Mouse (Mus musculus): Measurements from ENCODE around the gene Wdr45. TPM values are rescaled to one million over a fixed set of nuclear protein-coding genes. Genes with fewer than 3 reads are reported as not detected.

The Wdr45 gene
- 58.2 to 89.6 TPM (median 70.2 TPM) in 4 replicates for total RNA-seq (2023)

DNA sequence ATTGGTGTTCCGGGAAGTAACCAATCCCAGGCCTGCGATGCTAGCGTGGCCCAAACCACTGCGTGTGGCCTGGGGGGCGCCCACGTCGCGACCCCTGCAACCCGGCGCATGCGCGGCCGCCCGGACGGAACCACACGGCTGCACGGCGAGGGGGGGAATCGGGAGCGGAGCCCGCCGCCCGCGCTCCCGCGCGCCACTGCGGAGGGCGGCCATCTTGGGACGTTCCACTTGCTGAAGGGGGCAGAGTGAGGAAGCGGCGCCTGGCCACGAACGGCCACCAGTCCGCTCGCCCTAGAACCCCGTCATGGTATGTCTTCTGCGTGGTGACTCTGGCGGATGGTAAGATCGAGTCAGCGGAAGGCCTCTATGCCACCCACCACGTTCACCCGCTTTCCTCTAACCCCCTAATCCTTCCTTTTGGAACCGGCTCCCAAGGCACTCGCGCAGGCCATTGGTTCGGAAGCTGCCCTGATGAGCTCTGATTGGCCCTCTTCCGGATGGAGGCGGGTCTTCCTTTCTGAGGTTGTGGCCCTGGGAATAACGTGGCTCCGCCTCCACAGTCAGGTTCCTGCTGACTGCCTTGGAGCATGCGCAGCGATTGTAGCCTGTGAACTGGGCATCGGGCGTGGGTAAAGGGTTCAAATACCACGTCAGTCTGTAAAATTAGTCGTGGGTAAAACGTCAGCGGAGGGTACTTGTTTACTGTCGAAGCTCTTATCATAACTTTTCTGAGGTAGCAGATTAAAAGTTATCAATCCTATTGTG, at the start of gene Wdr45:
Gene Wdr45, plus strand, starts transcription at position 199 of the 765 bp plus-strand sequence.

GRCm38 (mm10) chrX:7670921-7671623, 43.1 kb upstream of the Wdr45 start, which contains the start of gene Plp2:
Gene Plp2, minus strand, starts transcription at chrX:7671390.

DNA sequence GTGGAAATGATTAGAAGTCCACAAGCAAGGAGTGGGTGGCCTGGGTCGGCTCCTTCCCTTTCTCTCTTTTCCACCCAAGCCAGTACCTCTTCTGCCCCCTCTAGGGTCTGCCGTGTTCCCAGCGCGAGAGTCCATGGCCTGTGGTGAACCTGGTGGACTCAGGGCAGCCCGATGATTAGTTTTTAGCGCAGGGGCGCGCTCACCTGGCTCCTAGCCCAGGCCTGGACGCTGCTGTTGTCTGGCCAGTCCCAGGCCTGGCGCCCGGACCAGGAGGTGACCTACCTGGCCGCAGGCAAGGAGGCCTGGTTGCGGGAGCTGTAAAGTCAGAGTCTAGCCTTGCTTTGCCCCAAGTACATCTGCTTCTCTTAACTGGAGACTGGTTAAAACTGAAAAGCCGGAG, 33.3 kb upstream of the Wdr45 start, which contains the start of gene Magix:
Gene Magix, minus strand, starts transcription at position 388 of the 400 bp plus-strand sequence.

GRCm38 (mm10) chrX:7696954-7697381, 17.2 kb upstream of the Wdr45 start, which contains the start of gene Gpkow:
Gene Gpkow, plus strand, starts transcription at chrX:7697131.

GRCm38 (mm10) chrX:7721514-7722281, 7.6 kb downstream of the Wdr45 start, which contains the start of gene Gm45208:
Gene Gm45208, plus strand, starts transcription at chrX:7722245.

DNA sequence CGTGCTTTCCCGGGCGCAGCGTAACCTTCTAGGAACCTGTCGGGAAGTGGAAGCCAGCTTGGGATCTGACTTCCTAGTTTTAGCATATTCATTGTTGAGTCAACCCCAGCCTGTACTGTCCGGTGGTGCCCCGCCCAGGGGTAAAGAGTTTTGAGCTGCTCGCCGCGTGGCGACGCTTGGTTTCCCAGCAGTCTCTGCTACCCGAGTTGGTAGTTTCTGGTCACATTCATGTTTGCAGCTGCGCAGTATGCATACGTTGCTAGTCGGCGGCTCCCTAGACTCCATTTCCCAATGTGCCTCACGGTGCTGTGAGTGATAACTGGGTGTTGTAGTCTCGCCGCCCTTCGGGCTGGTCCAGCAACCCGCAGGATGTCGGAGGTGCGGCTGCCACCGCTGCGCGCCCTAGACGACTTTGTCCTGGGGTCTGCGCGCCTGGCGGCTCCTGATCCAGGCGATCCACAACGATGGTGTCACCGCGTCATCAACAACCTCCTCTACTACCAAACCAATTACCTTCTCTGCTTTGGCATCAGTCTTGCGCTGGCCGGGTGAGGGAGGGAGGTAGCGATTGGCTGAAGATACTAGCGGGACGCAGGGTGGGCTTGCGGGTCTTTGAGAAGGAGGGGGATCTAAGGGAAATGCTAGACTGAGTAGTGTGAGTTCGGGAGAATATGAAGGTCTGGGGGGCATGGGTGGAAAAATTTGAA, 14.2 kb downstream of the Wdr45 start, which contains the start of gene Praf2:
Gene Praf2, plus strand, starts transcription at position 225 of the 707 bp plus-strand sequence.

DNA sequence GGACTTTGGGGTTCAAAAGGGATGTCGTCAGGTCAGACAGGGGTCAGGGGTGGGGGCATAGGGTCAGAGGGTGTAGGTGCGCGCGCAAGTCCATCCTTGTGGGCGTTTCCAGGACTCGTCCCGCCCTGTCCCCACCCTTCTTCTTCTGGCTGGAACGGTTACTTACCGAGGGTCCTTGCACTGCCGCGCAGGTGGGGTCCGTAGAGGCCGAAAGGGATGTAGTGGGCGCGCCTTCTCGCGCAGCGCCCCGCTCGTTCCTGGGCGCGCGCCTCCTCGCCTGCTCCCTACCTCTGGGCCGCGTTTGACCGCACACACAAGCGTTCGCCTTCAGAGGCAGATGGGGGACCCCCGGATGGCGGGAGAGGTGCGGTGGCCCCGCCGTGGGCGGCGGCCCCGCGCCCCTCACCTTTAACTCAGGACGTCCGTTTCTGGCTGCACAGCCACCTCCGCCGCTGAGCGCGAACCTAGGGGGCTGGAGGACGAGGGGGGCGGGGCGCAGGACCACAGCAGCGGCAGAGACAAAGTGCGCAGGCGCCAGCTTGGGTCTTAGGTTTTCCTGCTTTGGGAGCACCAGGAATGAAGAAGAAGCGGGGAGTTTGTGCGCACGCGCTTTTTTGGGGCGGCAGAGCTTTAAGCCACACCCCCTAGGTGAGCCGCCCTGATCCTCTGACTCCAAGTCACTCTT, 36.4 kb downstream of the Wdr45 start, which contains the start of gene Ccdc120:
Gene Ccdc120, minus strand, starts transcription at position 474 of the 685 bp plus-strand sequence.

DNA sequence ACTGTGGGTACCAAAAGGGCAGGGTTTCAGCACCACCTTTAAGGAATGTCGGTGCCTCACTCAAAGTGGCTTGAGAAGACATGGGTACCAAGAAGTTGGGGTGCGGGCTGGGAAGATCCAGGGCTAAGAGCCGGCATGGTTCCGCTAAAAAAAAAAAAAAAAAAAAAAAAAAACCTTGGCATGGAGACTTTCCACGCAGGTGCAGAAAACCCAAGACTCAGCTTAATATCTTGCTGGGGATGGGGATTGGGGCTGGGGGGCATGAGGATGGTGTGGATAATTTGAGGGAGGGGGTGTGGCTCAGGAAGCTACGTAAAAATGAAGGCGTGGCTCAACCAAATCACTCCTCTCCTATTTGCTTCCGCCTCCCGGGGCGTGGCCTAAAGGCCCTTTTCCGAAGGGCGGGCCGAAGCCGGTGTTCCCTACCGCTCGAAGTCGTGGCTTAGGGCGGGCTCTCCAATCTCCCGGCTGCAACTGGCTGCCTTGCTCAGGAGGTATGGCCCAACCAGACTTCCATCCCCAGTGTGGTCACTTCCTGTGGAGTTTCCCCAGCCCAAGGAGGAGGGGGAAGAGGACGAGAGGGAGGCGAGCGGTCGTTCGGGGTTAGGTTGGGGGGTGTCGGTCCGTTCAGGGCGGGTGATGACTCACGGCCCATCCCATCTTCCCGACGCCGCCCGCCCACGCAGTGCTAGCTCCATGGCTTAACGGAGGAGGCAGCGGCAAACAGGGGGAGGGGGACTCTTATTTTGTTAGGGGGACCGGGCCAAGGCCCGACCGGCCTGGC, 48.2 kb downstream of the Wdr45 start, which contains the start of gene Tfe3:
Gene Tfe3, plus strand, starts transcription at position 424 of the 784 bp plus-strand sequence.

Other genes with a start within 250 kb of the Wdr45 start
- 0.49 TPM in 1 of 4 replicates, not detected in the others for gene Foxp3, start 140.7 kb upstream of the Wdr45 start, total RNA-seq (2023)
- 5.1 to 6.6 TPM (median 5.3 TPM) in 4 replicates for gene Ppp1r3f, start 140.1 kb upstream of the Wdr45 start, total RNA-seq (2023)
- 19.2 to 22.5 TPM (median 20.0 TPM) in 4 replicates for gene Ccdc22, start 108.8 kb upstream of the Wdr45 start, total RNA-seq (2023)
- gene Cacna1f, start 107.2 kb upstream of the Wdr45 start, total RNA-seq (2023), result not detected in 4 replicates
- 0.36 to 0.58 TPM (median 0.56 TPM) in 3 of 4 replicates, not detected in the other for gene Syp, start 75.9 kb upstream of the Wdr45 start, total RNA-seq (2023)
- 24.4 to 28.3 TPM (median 25.8 TPM) in 4 replicates for gene Prickle3, start 57.1 kb upstream of the Wdr45 start, total RNA-seq (2023)
- 85.6 to 91.6 TPM (median 88.3 TPM) in 4 replicates for gene Plp2, start 42.9 kb upstream of the Wdr45 start, total RNA-seq (2023)
- gene Magix, start 33.1 kb upstream of the Wdr45 start, total RNA-seq (2023), result not detected in 4 replicates
- 45.1 to 48.2 TPM (median 46.2 TPM) in 4 replicates for gene Gpkow, start 17.2 kb upstream of the Wdr45 start, total RNA-seq (2023)
- not detected in 4 replicates for gene Gm45208, start 7.9 kb downstream of the Wdr45 start, total RNA-seq (2023)
- 9.6 to 13.9 TPM (median 12.0 TPM) in 4 replicates for gene Praf2, start 14.1 kb downstream of the Wdr45 start, total RNA-seq (2023)
- not detected in 4 replicates for gene Ccdc120, start 36.6 kb downstream of the Wdr45 start, total RNA-seq (2023)
- 26.2 to 36.6 TPM (median 32.7 TPM) in 4 replicates for gene Tfe3, start 48.2 kb downstream of the Wdr45 start, total RNA-seq (2023)
- gene Gripap1, start 75.4 kb downstream of the Wdr45 start, total RNA-seq (2023), result 277 to 286 TPM (median 284 TPM) in 4 replicates
- 1.5 to 2.4 TPM (median 1.9 TPM) in 4 replicates for gene Kcnd1, start 108.0 kb downstream of the Wdr45 start, total RNA-seq (2023)
- 168 to 185 TPM (median 181 TPM) in 4 replicates for gene Otud5, start 127.0 kb downstream of the Wdr45 start, total RNA-seq (2023)
- gene Pim2, start 163.9 kb downstream of the Wdr45 start, total RNA-seq (2023), result 36.0 to 41.3 TPM (median 37.2 TPM) in 4 replicates
- 28.8 to 38.6 TPM (median 35.1 TPM) in 4 replicates for gene Slc35a2, start 169.7 kb downstream of the Wdr45 start, total RNA-seq (2023)
- gene Pqbp1, start 184.9 kb downstream of the Wdr45 start, total RNA-seq (2023), result 126 to 133 TPM (median 129 TPM) in 4 replicates
- 38.8 to 55.7 TPM (median 51.5 TPM) in 4 replicates for gene Timm17b, start 185.0 kb downstream of the Wdr45 start, total RNA-seq (2023)
- gene Gm10491, start 193.5 kb downstream of the Wdr45 start, total RNA-seq (2023), result not detected in 4 replicates
- 2.1 TPM in 1 of 4 replicates, not detected in the others for gene Gm10490, start 195.2 kb downstream of the Wdr45 start, total RNA-seq (2023)
- gene Pcsk1n, start 205.5 kb downstream of the Wdr45 start, total RNA-seq (2023), result not detected in 4 replicates
- not detected in 4 replicates for gene Eras, start 214.3 kb downstream of the Wdr45 start, total RNA-seq (2023)
- gene Hdac6, start 233.6 kb downstream of the Wdr45 start, total RNA-seq (2023), result 15.9 to 26.0 TPM (median 21.4 TPM) in 4 replicates

Measured in B cell, adult 62 days (primary cell).